Mouse (Mus musculus): ENCODE measurements around the gene Vps51.

DNA sequence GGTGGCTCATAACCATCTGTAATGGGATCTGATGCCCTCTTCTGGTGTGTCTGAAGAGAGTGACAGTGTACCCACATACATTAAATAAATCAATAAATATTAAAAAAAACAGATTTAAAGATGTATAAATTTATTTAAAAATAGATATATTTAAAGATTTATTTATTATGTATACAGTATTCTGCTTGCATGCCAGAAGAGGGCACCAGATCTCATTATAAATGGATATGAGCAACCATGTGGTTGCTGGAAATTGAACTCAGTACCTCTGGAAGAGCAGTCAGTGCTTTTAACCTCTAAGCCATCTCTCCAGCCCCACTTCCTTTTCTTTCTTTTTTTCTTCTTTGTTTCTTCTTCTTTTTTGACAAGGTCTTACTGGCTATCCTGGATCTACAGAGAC lies 37.0 kb downstream of the Vps51 start:
- TF ChIP-seq CHD2 (IDR thresholded peaks at IDR 0.05; ENCODE audit: low read depth, low read length) (no peak), HCFC1 (IDR thresholded peaks at IDR 0.05; ENCODE audit: borderline replicate concordance, insufficient read depth, low read length) (no peak), ZC3H11A (IDR thresholded peaks at IDR 0.05; ENCODE audit: borderline replicate concordance, low read depth, low read length) (no peak), MAFK (IDR thresholded peaks at IDR 0.05; ENCODE audit: insufficient read depth, low read depth, low read length) (no peak), ZNF384 (IDR thresholded peaks at IDR 0.05; ENCODE audit: low read depth, low read length) (no peak)

Data from ES-E14 (cell line).